Comparison of ENCODE assay signal across 8 mouse cellular contexts in the genomic region with DNA sequence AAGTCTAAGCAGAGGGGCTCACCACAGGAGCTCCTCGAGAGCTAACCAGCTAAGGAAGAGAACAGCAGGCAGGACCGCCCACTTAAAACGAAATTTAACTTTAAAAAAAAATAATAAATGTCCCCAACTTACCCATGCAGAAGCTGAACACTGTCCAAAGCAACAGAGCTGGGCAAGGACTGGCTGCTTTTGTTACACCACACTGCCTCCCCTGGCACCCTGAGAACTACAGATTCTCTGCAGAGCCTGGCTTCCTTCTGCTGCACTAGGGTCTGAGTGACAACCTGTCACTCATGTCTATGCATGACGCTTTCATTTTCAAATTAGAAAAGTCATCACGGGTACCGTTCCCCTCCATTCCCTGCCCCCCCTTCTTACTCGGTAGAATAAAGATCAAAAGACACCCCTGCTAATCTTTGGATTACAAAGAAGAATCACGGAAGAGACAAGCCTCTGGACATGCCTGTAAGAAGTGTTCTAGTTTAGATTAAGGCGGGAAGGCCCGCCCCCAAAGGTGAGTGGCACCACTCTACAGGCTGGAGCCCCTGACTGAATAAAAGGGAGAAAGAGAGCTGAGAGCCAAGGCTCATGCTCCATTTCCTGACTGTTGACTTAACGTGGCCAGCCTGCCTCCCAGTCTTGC. TPM values are rescaled to one million over a fixed set of nuclear protein-coding genes. Genes with fewer than 3 reads are reported as not detected.
DNase-seq lines count a peak whose midpoint lies in the region; ATAC-seq and TF ChIP-seq lines count a peak whose summit lies in the region.
"Had no signal": no experiment of that assay in that cellular context is flagged by ENCODE, and none has a peak within 500 bp of the region (broad histone marks: within the 10 kb centered on the region; RNA-seq: fewer than 3 reads in every experiment).

No protein-coding gene starts in this region.

- H3K36me3 ChIP-seq in spleen, adult 2 months (ENCODE audit: control insufficient read depth, insufficient read depth, low read length): no peaks in the 10 kb centered on the region
- H3K36me3 ChIP-seq in intestine, postnatal 0 days (ENCODE audit: control insufficient read depth, insufficient read depth): no peaks in the 10 kb centered on the region

- H3K4me3 ChIP-seq in spleen, adult 2 months (ENCODE audit: extremely low read depth, insufficient read depth, insufficient read length): no peak overlapping the region; the same call in 1 of the 2 replicates
- H3K4me3 ChIP-seq in intestine, postnatal 0 days (ENCODE audit: low read depth, low read length): no peak overlapping the region

- ATAC-seq in intestine, postnatal 0 days: no peak

- H3K4me1 ChIP-seq in spleen, adult 2 months (ENCODE audit: control insufficient read depth, insufficient read depth, insufficient read length): peaks cover 20% of the 10 kb centered on the region; the same call in 1 of the 2 replicates
- peaks cover 8% of the 10 kb centered on the region; the same call in 1 of the 2 replicates for H3K4me1 ChIP-seq in intestine, postnatal 0 days (replicated peaks; ENCODE audit: control insufficient read depth, insufficient read depth, low read length)

- H3K9me3 ChIP-seq in intestine, postnatal 0 days (ENCODE audit: control insufficient read depth): no peaks in the 10 kb centered on the region

- 51% methylated on average over 11 of the region's 11 CpGs for WGBS in spleen, adult 2 months
- 76% methylated on average over 11 of the region's 11 CpGs for WGBS in intestine, postnatal 0 days

- 0 out of 2 replicates have a peak overlapping the region, but pooled peaks have one; percentile 45 for H3K9ac ChIP-seq in intestine, postnatal 0 days (ENCODE audit: low read depth, low read length)

- H3K27ac ChIP-seq in spleen, adult 2 months (ENCODE audit: insufficient read depth, low read length): peak overlapping the region; percentile 46
- H3K27ac ChIP-seq in intestine, postnatal 0 days (ENCODE audit: low read depth, low read length): no peak overlapping the region
- H3K27ac ChIP-seq: macrophage had no signal

- no peak; the same call in 1 of the 2 replicates for TF ChIP-seq CTCF in spleen, adult 2 months (IDR thresholded peaks at IDR 0.05; ENCODE audit: extremely low read depth, insufficient read depth, insufficient read length, insufficient replicate concordance)
- no peak for TF ChIP-seq CTCF in intestine, postnatal 0 days (IDR thresholded peaks at IDR 0.05; ENCODE audit: low read depth)

- peak; percentile 28 to 64 for DNase-seq in spleen, adult 2 months (ENCODE audit: low read depth in 1 of 2, low spot score in 2 of 2)
- no peak for DNase-seq in spleen, adult 12 weeks (ENCODE audit: low spot score)
- DNase-seq in cerebellum, postnatal 14 days: peak; percentile 71 to 72
- peak; percentile 43 for DNase-seq in right cerebral cortex, postnatal 14 days
- no peak for DNase-seq in ovary, postnatal 36 days (ENCODE audit: low spot score)
- DNase-seq in kidney, adult 8-10 months: no peak

- H3K4me2 ChIP-seq in intestine, postnatal 0 days (replicated peaks; ENCODE audit: low read depth): no peak overlapping the region

- TF ChIP-seq POLR2A in spleen, adult 2 months (IDR thresholded peaks at IDR 0.05; ENCODE audit: low read depth, low read length): no peak

- H3K27me3 ChIP-seq in spleen, adult 2 months (ENCODE audit: control insufficient read depth, insufficient read depth, low read length): no peaks in the 10 kb centered on the region
- no peaks in the 10 kb centered on the region for H3K27me3 ChIP-seq in intestine, postnatal 0 days (replicated peaks; ENCODE audit: control insufficient read depth, insufficient read depth, low read length)

RNA-seq across cellular contexts. Expression of a gene that starts 1.5 kb away (rescaled TPM):
- 27.5 and 46.2 TPM in 2 replicates for polyA plus RNA-seq in spleen, adult 2 months (2012; rRNA removed)
- polyA plus RNA-seq in intestine, postnatal 0 days (2015; fragmentation: Nextera tagmentation; extraction: Ambion mirVana): 29.0 and 31.8 TPM in 2 replicates

RNA-seq across cellular contexts. Expression of a gene that starts 33.8 kb away (rescaled TPM):
- not detected in 2 replicates for polyA plus RNA-seq in spleen, adult 2 months (2012; rRNA removed)
- not detected in 2 replicates for polyA plus RNA-seq in intestine, postnatal 0 days (2015; fragmentation: Nextera tagmentation; extraction: Ambion mirVana)
- polyA plus RNA-seq: macrophage had no signal

RNA-seq across cellular contexts. Expression of a gene that starts 52.5 kb away (rescaled TPM):
- not detected in 2 replicates for polyA plus RNA-seq in spleen, adult 2 months (2012; rRNA removed)
- polyA plus RNA-seq in intestine, postnatal 0 days (2015; fragmentation: Nextera tagmentation; extraction: Ambion mirVana): 0.03 and 0.05 TPM in 2 replicates
- polyA plus RNA-seq: macrophage had no signal

Comparison
In these comparisons a context has a peak if more than half of its experiments do, and no peak if none do; other contexts are left out.
1. DNase-seq: peak in spleen, adult 2 months (2 of 2), cerebellum, postnatal 14 days (2 of 2) and right cerebral cortex, postnatal 14 days (single experiment); none in spleen, adult 12 weeks (single experiment), ovary, postnatal 36 days (single experiment) and kidney, adult 8-10 months (0 of 2).